Mouse (Mus musculus): Measurements from ENCODE around the gene Kiz. TPM values are rescaled to one million over a fixed set of nuclear protein-coding genes. Genes with fewer than 3 reads are reported as not detected.
A peak's percentile ranks its signal among the peaks of the same experiment; 100 is the strongest.

Kiz gene
- polyA plus RNA-seq, 1 experiment: 17.9 TPM

DNA sequence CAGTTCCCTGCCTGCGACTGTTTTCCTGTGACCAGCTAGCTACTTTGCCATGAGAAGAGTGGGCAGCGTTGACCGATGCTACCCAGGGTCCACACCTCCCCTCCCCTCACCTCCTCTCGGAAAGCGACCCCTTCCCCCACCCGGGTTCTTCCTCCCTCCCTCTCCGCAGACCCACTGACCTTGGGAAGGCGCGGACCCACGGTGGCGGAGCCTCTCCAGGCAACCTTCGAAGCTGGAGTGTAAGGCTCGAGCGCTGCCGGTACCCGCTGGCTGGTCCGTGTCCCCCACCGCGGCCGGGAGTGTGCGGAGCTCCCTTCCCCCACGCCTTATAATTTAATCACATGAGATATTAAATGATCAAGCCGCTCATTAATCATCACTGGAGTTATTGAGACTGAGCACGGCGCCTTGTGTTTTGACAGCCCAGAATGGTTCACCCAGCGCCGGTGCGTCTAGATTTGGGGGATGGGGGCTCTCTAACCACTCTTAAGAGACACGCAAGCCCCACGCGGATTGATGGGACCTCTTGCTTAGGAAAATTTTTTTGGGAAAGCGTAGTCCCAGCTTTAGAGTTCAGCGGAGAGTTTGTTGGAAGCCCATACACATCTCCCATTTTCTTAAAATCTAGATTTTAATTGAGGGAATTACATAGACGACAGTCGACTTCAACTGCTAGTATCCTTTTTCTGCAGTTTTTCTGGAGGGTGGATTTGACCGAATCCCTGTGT, 16.2 kb upstream of the Kiz start:
- Histone ChIP-seq H3K27me3 (ENCODE audit: control insufficient read depth, insufficient read depth, low read length, poor library complexity, severe bottlenecking) (peaks cover 16% of the 10 kb centered on the region; the same call in 1 of the 2 replicates), H3K36me3 (ENCODE audit: control insufficient read depth, insufficient read depth, low read length, poor library complexity, severe bottlenecking) (no peaks in the 10 kb centered on the region), H3K4me3 (ENCODE audit: low read depth, low read length) (peak overlapping the region; percentile 49), H3K9me3 (replicated peaks; ENCODE audit: control insufficient read depth, insufficient read depth, low read length, poor library complexity, severe bottlenecking) (no peaks in the 10 kb centered on the region), H3K4me1 (ENCODE audit: control insufficient read depth, insufficient read depth, low read length) (peaks cover 3% of the 10 kb centered on the region), H3K27ac (ENCODE audit: insufficient read depth, low read length) (peak overlapping the region; percentile 38), H3K9ac (ENCODE audit: low read depth, poor library complexity, severe bottlenecking) (peak overlapping the region; percentile 52)
- TF ChIP-seq CTCF (IDR thresholded peaks at IDR 0.05; ENCODE audit: low read depth, low read length) (no peak), EP300 (IDR thresholded peaks at IDR 0.05; ENCODE audit: insufficient read depth, low read depth, low read length) (no peak), POLR2A (IDR thresholded peaks at IDR 0.05; ENCODE audit: insufficient read depth, low read length) (no peak)

- Histone ChIP-seq H3K4me1 (ENCODE audit: control insufficient read depth, insufficient read depth, low read length) (no peaks in the 10 kb centered on the region), H3K27me3 (ENCODE audit: control insufficient read depth, insufficient read depth, low read length, poor library complexity, severe bottlenecking) (no peaks in the 10 kb centered on the region), H3K4me3 (ENCODE audit: low read depth, low read length) (no peak overlapping the region), H3K36me3 (ENCODE audit: control insufficient read depth, insufficient read depth, low read length, poor library complexity, severe bottlenecking) (no peaks in the 10 kb centered on the region), H3K9me3 (replicated peaks; ENCODE audit: control insufficient read depth, insufficient read depth, low read length, poor library complexity, severe bottlenecking) (no peaks in the 10 kb centered on the region), H3K27ac (ENCODE audit: insufficient read depth, low read length) (no peak overlapping the region), H3K9ac (ENCODE audit: low read depth, poor library complexity, severe bottlenecking) (no peak overlapping the region)
- TF ChIP-seq EP300 (IDR thresholded peaks at IDR 0.05; ENCODE audit: insufficient read depth, low read depth, low read length) (no peak), POLR2A (IDR thresholded peaks at IDR 0.05; ENCODE audit: insufficient read depth, low read length) (no peak), CTCF (IDR thresholded peaks at IDR 0.05; ENCODE audit: low read depth, low read length) (no peak)
These were observed 7.8 kb upstream of the Kiz start for GRCm38 (mm10) chr2:146847863-146848262.

GRCm38 (mm10) chr2:146856120-146856519, 456 bp downstream of the Kiz start:
- Histone ChIP-seq H3K9me3 (replicated peaks; ENCODE audit: control insufficient read depth, insufficient read depth, low read length, poor library complexity, severe bottlenecking) (no peaks in the 10 kb centered on the region), H3K4me1 (ENCODE audit: control insufficient read depth, insufficient read depth, low read length) (no peaks in the 10 kb centered on the region), H3K27me3 (ENCODE audit: control insufficient read depth, insufficient read depth, low read length, poor library complexity, severe bottlenecking) (no peaks in the 10 kb centered on the region), H3K4me3 (ENCODE audit: low read depth, low read length) (peak overlapping the region; percentile 91), H3K36me3 (ENCODE audit: control insufficient read depth, insufficient read depth, low read length, poor library complexity, severe bottlenecking) (no peaks in the 10 kb centered on the region), H3K9ac (ENCODE audit: low read depth, poor library complexity, severe bottlenecking) (peak overlapping the region; percentile 56), H3K27ac (ENCODE audit: insufficient read depth, low read length) (no peak overlapping the region)
- no peak for TF ChIP-seq POLR2A (IDR thresholded peaks at IDR 0.05; ENCODE audit: insufficient read depth, low read length)
- TF ChIP-seq CTCF (IDR thresholded peaks at IDR 0.05; ENCODE audit: low read depth, low read length): no peak
- TF ChIP-seq EP300 (IDR thresholded peaks at IDR 0.05; ENCODE audit: insufficient read depth, low read depth, low read length): no peak

GRCm38 (mm10) chr2:146856853-146857252, 1.2 kb downstream of the Kiz start:
- H3K9me3 ChIP-seq (replicated peaks; ENCODE audit: control insufficient read depth, insufficient read depth, low read length, poor library complexity, severe bottlenecking): no peaks in the 10 kb centered on the region
- H3K4me1 ChIP-seq (ENCODE audit: control insufficient read depth, insufficient read depth, low read length): no peaks in the 10 kb centered on the region
- no peaks in the 10 kb centered on the region for H3K36me3 ChIP-seq (ENCODE audit: control insufficient read depth, insufficient read depth, low read length, poor library complexity, severe bottlenecking)
- no peak for TF ChIP-seq EP300 (IDR thresholded peaks at IDR 0.05; ENCODE audit: insufficient read depth, low read depth, low read length)
- no peak for TF ChIP-seq CTCF (IDR thresholded peaks at IDR 0.05; ENCODE audit: low read depth, low read length)
- no peak for TF ChIP-seq POLR2A (IDR thresholded peaks at IDR 0.05; ENCODE audit: insufficient read depth, low read length)
- no peaks in the 10 kb centered on the region for H3K27me3 ChIP-seq (ENCODE audit: control insufficient read depth, insufficient read depth, low read length, poor library complexity, severe bottlenecking)
- no peak overlapping the region for H3K27ac ChIP-seq (ENCODE audit: insufficient read depth, low read length)
- H3K9ac ChIP-seq (ENCODE audit: low read depth, poor library complexity, severe bottlenecking): no peak overlapping the region
- no peak overlapping the region for H3K4me3 ChIP-seq (ENCODE audit: low read depth, low read length)

GRCm38 (mm10) chr2:146865781-146866180, 10.1 kb downstream of the Kiz start:
- TF ChIP-seq POLR2A (IDR thresholded peaks at IDR 0.05; ENCODE audit: insufficient read depth, low read length) (no peak), EP300 (IDR thresholded peaks at IDR 0.05; ENCODE audit: insufficient read depth, low read depth, low read length) (no peak), CTCF (IDR thresholded peaks at IDR 0.05; ENCODE audit: low read depth, low read length) (no peak)
- H3K9me3 ChIP-seq (replicated peaks; ENCODE audit: control insufficient read depth, insufficient read depth, low read length, poor library complexity, severe bottlenecking): no peaks in the 10 kb centered on the region
- H3K36me3 ChIP-seq (ENCODE audit: control insufficient read depth, insufficient read depth, low read length, poor library complexity, severe bottlenecking): no peaks in the 10 kb centered on the region
- no peak overlapping the region for H3K9ac ChIP-seq (ENCODE audit: low read depth, poor library complexity, severe bottlenecking)
- no peak overlapping the region for H3K27ac ChIP-seq (ENCODE audit: insufficient read depth, low read length)
- H3K27me3 ChIP-seq (ENCODE audit: control insufficient read depth, insufficient read depth, low read length, poor library complexity, severe bottlenecking): no peaks in the 10 kb centered on the region
- no peaks in the 10 kb centered on the region for H3K4me1 ChIP-seq (ENCODE audit: control insufficient read depth, insufficient read depth, low read length)
- H3K4me3 ChIP-seq (ENCODE audit: low read depth, low read length): no peak overlapping the region

Data from ES-Bruce4 (cell line).